Mouse (Mus musculus) left cerebral cortex, postnatal 10 days (tissue): Measurements from ENCODE around the gene Akap5. TPM values are rescaled to one million over a fixed set of nuclear protein-coding genes. Genes with fewer than 3 reads are reported as not detected.

Experiments used
- DNase-seq, 2 experiments: peaks; one replicate each; pipeline ENCODE4 v3.0.0; 2021 to 2022; ENCODE audit warnings: low spot score in 2 of 2, mixed read lengths in 1 of 2; ENCODE audit errors: extremely low spot score in 1 of 2
- intact Hi-C: fragments of 180-260 bp; cut with DNase I; formaldehyde crosslinking; loops from one replicate; pipeline ENCODE4 v1.15.1; 2025
- total RNA-seq, 2 experiments: library from RNA; stranded (reverse); gene quantifications; 2 replicates each; pipeline ENCODE4 v1.2.3; 2021

The Akap5 gene
- total RNA-seq, 2 experiments from 2014 or later = 77.9 to 81.6 TPM

- DNase-seq = no peak
- intact Hi-C loops = loop anchor here (10.0 kb wide), 1 partner anchor 233 kb away; no protein-coding TSS in a partner anchor
Observed at GRCm38 (mm10) chr12:76362303-76362676, 37.6 kb downstream of the Akap5 start.

GRCm38 (mm10) chr12:76366276-76366675 is 41.6 kb downstream of the Akap5 start:
- intact Hi-C loops = loop anchor here (10.0 kb wide), 1 partner anchor 229 kb away; no protein-coding TSS in a partner anchor
- no peak for DNase-seq

- intact Hi-C loops = loop anchor here (10.0 kb wide), 1 partner anchor 227 kb away; no protein-coding TSS in a partner anchor
- no peak for DNase-seq
Observed at GRCm38 (mm10) chr12:76367096-76367995, 42.7 kb downstream of the Akap5 start.

GRCm38 (mm10) chr12:76368201-76368789 is 43.6 kb downstream of the Akap5 start:
- no peak for DNase-seq
- intact Hi-C loops = loop anchor here (10.0 kb wide), 1 partner anchor 227 kb away; no protein-coding TSS in a partner anchor

GRCm38 (mm10) chr12:76368790-76369205 is 44.1 kb downstream of the Akap5 start:
- DNase-seq = peak; percentile 31 to 81

GRCm38 (mm10) chr12:76369206-76369977 is 44.7 kb downstream of the Akap5 start, which contains the start of gene Zbtb25:
Gene Zbtb25, minus strand, starts transcription at chr12:76369602.
- intact Hi-C loops = loop anchor here (10.0 kb wide), 1 partner anchor 225 kb away; no protein-coding TSS in a partner anchor
- peak; percentile 83 to 95 for DNase-seq

More at GRCm38 (mm10) chr12:76368790-76369205, 44.1 kb downstream of the Akap5 start:
- intact Hi-C loops = loop anchor here (10.0 kb wide), 1 partner anchor 226 kb away; no protein-coding TSS in a partner anchor

- peak; percentile 65 to 92 for DNase-seq
- intact Hi-C loops = loop anchor here (10.0 kb wide), 2 partner anchors 105 to 225 kb away; no protein-coding TSS in a partner anchor
Observed at GRCm38 (mm10) chr12:76369978-76370830, 45.5 kb downstream of the Akap5 start, which contains the start of gene Zbtb1. Gene Zbtb1, plus strand, starts transcription at chr12:76370266.

- intact Hi-C loops = loop anchor here (10.0 kb wide), 1 partner anchor 104 kb away; no protein-coding TSS in a partner anchor
- peak; percentile 34 to 90 for DNase-seq
Observed at GRCm38 (mm10) chr12:76370831-76371571, 46.3 kb downstream of the Akap5 start.

GRCm38 (mm10) chr12:76372046-76372445 is 47.4 kb downstream of the Akap5 start:
- intact Hi-C loops = loop anchor here (10.0 kb wide), 1 partner anchor 103 kb away; no protein-coding TSS in a partner anchor
- DNase-seq = no peak

- DNase-seq = no peak
- intact Hi-C loops = loop anchor here (10.0 kb wide), 1 partner anchor 102 kb away; no protein-coding TSS in a partner anchor
Observed at GRCm38 (mm10) chr12:76372881-76373818, 48.5 kb downstream of the Akap5 start.

GRCm38 (mm10) chr12:76373991-76374390 is 49.3 kb downstream of the Akap5 start:
- intact Hi-C loops = loop anchor here (10.0 kb wide), 1 partner anchor 101 kb away; no protein-coding TSS in a partner anchor
- no peak for DNase-seq

- intact Hi-C loops = loop anchor here (10.0 kb wide), 1 partner anchor 100 kb away; no protein-coding TSS in a partner anchor
- DNase-seq = no peak
Observed at GRCm38 (mm10) chr12:76374911-76375310, 50.2 kb downstream of the Akap5 start.

GRCm38 (mm10) chr12:76375506-76375905 is 50.8 kb downstream of the Akap5 start:
- no peak for DNase-seq
- intact Hi-C loops = loop anchor here (10.0 kb wide), 1 partner anchor 99 kb away; no protein-coding TSS in a partner anchor

- intact Hi-C loops = loop anchor here (10.0 kb wide), 1 partner anchor 98 kb away; no protein-coding TSS in a partner anchor
- DNase-seq = no peak
Observed at GRCm38 (mm10) chr12:76376649-76377048, 52.0 kb downstream of the Akap5 start.

- intact Hi-C loops = loop anchor here (10.0 kb wide), 1 partner anchor 98 kb away; no protein-coding TSS in a partner anchor
- no peak for DNase-seq
Observed at GRCm38 (mm10) chr12:76377059-76377458, 52.4 kb downstream of the Akap5 start.
